Mouse (Mus musculus): ENCODE data around the gene Atg3.

Gene Atg3

GRCm38 (mm10) chr16:45158522-45159388 is at the start of gene Atg3, which contains the start of gene Slc35a5:
Gene Atg3 (plus strand): TSS chr16:45158785.
Gene Slc35a5 (minus strand): TSS chr16:45158706.
- in situ Hi-C loops (cut with MboI, MseI), result loop anchor here (10.0 kb wide), 1 partner anchor 414 kb away; the partner anchor contains the start of gene Gtpbp8

GRCm38 (mm10) chr16:45110498-45110897 is 48.1 kb upstream of the Atg3 start:
- in situ Hi-C loops (cut with MboI, MseI), result no loop called here

GRCm38 (mm10) chr16:45117200-45117599 is 41.4 kb upstream of the Atg3 start:
- in situ Hi-C loops (cut with MboI, MseI), result no loop called here

GRCm38 (mm10) chr16:45118760-45119159 is 39.8 kb upstream of the Atg3 start:
- in situ Hi-C loops (cut with MboI, MseI), result no loop called here

- in situ Hi-C loops (cut with MboI, MseI), result no loop called here
These were observed 37.6 kb upstream of the Atg3 start for GRCm38 (mm10) chr16:45120844-45121425.

GRCm38 (mm10) chr16:45122571-45122970 is 36.0 kb upstream of the Atg3 start:
- in situ Hi-C loops (cut with MboI, MseI), result no loop called here

GRCm38 (mm10) chr16:45124230-45125203 is 34.1 kb upstream of the Atg3 start:
- in situ Hi-C loops (cut with MboI, MseI), result no loop called here

GRCm38 (mm10) chr16:45127936-45128710 is 30.5 kb upstream of the Atg3 start:
- in situ Hi-C loops (cut with MboI, MseI), result no loop called here

GRCm38 (mm10) chr16:45141711-45142110 is 16.9 kb upstream of the Atg3 start:
- in situ Hi-C loops (cut with MboI, MseI), result loop anchor here (5.0 kb wide), 1 partner anchor 374 kb away; the partner anchor contains the start of gene Cd200r1

GRCm38 (mm10) chr16:45142565-45142964 is 16.0 kb upstream of the Atg3 start:
- in situ Hi-C loops (cut with MboI, MseI), result loop anchor here (5.0 kb wide), 1 partner anchor 375 kb away; the partner anchor contains the start of gene Cd200r1

GRCm38 (mm10) chr16:45145119-45145518 is 13.5 kb upstream of the Atg3 start:
- in situ Hi-C loops (cut with MboI, MseI), result no loop called here

- in situ Hi-C loops (cut with MboI, MseI), result no loop called here
These were observed 10.0 kb upstream of the Atg3 start for GRCm38 (mm10) chr16:45148488-45149082.

- in situ Hi-C loops (cut with MboI, MseI), result loop anchor here (10.0 kb wide), 1 partner anchor 410 kb away; the partner anchor contains the start of gene Gtpbp8
These were observed 3.8 kb upstream of the Atg3 start for GRCm38 (mm10) chr16:45154741-45155250.

- in situ Hi-C loops (cut with MboI, MseI), result loop anchor here (10.0 kb wide), 1 partner anchor 413 kb away; the partner anchor contains the start of gene Gtpbp8
These were observed 456 bp upstream of the Atg3 start for GRCm38 (mm10) chr16:45158136-45158521.

- in situ Hi-C loops (cut with MboI, MseI), result loop anchor here (10.0 kb wide), 1 partner anchor 415 kb away; the partner anchor contains the start of gene Gtpbp8
These were observed 768 bp downstream of the Atg3 start for GRCm38 (mm10) chr16:45159389-45159716.

- in situ Hi-C loops (cut with MboI, MseI), result no loop called here
These were observed 20.0 kb downstream of the Atg3 start for GRCm38 (mm10) chr16:45178552-45178951.

GRCm38 (mm10) chr16:45181824-45182223 is 23.2 kb downstream of the Atg3 start:
- in situ Hi-C loops (cut with MboI, MseI), result no loop called here

GRCm38 (mm10) chr16:45192613-45193012 is 34.0 kb downstream of the Atg3 start:
- in situ Hi-C loops (cut with MboI, MseI), result loop anchor here (10.0 kb wide), 1 partner anchor 222 kb away; no protein-coding TSS in a partner anchor

- in situ Hi-C loops (cut with MboI, MseI), result loop anchor here (5.0 to 10.0 kb wide), 2 partner anchors 218 to 435 kb away; no protein-coding TSS in a partner anchor
These were observed 38.2 kb downstream of the Atg3 start for GRCm38 (mm10) chr16:45196816-45197215.

- in situ Hi-C loops (cut with MboI, MseI), result no loop called here
These were observed 42.8 kb downstream of the Atg3 start for GRCm38 (mm10) chr16:45201395-45201794.
